Mouse (Mus musculus): ENCODE measurements at regions not wholly inside any gene's neighbourhood (a gene's known extent, or its start where the extent isn't known, plus 50 kb on each side); places are given as distances from the start of the nearest gene placed in this dataset.

DNA sequence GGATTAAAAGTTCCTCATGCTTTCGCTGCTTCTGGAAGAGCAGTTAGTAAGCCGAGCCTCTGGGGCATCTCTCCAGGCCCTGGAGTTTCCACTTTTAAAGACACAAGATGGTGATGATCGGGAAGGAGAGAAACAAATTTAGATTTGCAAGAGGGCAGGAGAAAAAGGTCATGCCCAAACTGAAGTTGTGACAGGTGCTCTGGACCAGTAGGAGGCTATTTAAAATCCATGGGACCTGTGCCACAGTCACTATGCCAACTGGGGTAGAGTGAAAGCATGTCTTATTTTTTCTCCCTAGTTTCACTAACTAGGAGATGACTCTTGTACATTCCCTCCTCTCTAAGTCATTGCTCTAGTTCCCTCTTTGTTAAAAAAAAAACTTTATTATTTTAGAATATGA lies 104.3 kb upstream of the Med14 start:
- TF ChIP-seq NANOG (IDR thresholded peaks at IDR 0.05; ENCODE audit: borderline replicate concordance, low read length) = no peak
- no peak for TF ChIP-seq CTCF (conservative IDR thresholded peaks at IDR 0.05; ENCODE audit: low read length)
- no peak for TF ChIP-seq POU5F1 (IDR thresholded peaks at IDR 0.05; ENCODE audit: borderline replicate concordance, low read length)

Measured in E14TG2a.4 (cell line).